Mouse (Mus musculus): ENCODE measurements around the gene Rnf41.

DNA sequence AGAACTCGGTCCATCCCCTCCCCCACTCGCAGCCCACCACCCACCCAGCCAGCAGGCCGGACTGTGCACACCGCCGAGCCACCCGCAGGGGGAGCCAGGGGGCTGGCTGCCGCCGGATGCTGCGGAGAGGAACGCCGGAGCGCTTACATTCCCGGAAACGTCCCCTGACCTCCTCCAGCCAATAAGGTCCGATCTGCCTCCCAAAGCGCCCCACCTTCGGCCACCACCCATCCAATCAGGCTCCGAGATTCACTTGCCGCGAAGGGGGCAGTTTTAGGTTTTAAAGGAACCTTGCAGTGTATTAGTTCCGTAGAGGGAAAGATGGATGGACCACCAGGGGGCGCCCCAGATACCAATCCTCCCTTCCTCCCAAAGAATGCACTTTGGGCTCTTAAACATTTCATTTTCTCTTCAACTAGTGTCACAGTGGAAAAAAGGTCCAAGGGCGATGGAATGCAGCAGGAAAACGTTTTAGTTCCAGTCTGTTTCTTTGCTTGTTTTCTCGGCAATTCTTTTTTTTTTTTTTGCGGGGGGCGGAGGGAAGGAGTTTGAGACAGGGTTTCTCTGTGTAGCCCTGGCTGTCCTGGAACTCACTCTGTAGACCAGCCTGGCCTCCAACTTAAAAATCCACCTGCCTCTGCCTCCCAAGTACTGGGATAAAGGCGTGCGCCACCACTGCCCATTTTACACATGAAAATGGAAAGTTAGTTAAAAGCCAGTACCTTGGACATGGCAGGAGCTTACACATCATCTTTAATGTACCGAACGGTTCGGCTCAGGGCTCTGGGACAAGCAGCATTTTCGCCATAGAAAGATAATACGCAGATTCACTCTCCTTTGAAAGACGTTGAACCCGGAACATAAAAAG lies 1.5 kb upstream of the Rnf41 start:
- TF ChIP-seq CTCF (IDR thresholded peaks at IDR 0.05; ENCODE audit: low read depth, low read length), result peak; percentile 79
- TF ChIP-seq POLR2A (IDR thresholded peaks at IDR 0.05; ENCODE audit: extremely low read depth, insufficient read depth, low read length), result peak; percentile 66; the same call in 1 of the 2 replicates

All from liver, adult 2 months (tissue).